Mouse (Mus musculus): ENCODE results near the gene Gm20441. TPM values are rescaled to one million over a fixed set of nuclear protein-coding genes. Genes with fewer than 3 reads are reported as not detected.

The Gm20441 gene
- total and polyA plus RNA-seq, 2 experiments = 0.80 TPM; not detected in 1

DNA sequence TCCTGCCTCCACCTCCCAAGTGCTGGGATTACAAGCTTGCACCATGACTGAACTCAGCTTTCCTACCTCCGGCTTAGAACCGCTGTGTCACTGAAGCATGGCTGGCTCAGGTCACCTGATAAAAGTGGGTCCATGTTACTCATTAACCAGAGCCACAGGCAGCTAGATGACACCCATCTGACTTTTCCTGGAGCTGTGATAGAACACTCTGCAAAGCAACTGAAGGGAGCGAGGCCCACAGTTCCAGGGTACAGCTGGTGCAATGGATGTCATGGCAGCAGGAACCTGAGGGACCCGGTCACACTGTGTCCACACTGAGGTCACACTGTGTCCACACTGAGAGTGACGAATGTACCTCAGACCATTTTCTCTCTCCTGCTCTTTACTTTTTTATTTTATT is 9.1 kb upstream of the Gm20441 start:
- peaks cover 8% of the 10 kb centered on the region for H3K36me3 ChIP-seq (ENCODE audit: control insufficient read depth, insufficient read depth, low read length)
- H3K4me1 ChIP-seq (ENCODE audit: control insufficient read depth, insufficient read depth, low read length) = peaks cover 41% of the 10 kb centered on the region
- no peaks in the 10 kb centered on the region for H3K27me3 ChIP-seq (ENCODE audit: control insufficient read depth, insufficient read depth, low read length)
- H3K79me2 ChIP-seq (ENCODE audit: control insufficient read depth, insufficient read depth, low read length) = peaks cover 9% of the 10 kb centered on the region; the same call in 1 of the 2 replicates
- peak; percentile 99 for DNase-seq (ENCODE audit: extremely low read depth, low read depth, low spot score)
- H3K9ac ChIP-seq (ENCODE audit: low read depth, low read length) = no peak overlapping the region
- 26% methylated on average over 5 of the region's 5 CpGs for WGBS
- H3K4me3 ChIP-seq (ENCODE audit: insufficient read depth, low read depth, low read length) = no peak overlapping the region
- TF ChIP-seq POLR2A (IDR thresholded peaks at IDR 0.05; ENCODE audit: extremely low read depth, insufficient read depth, low read length) (no peak), CTCF (IDR thresholded peaks at IDR 0.05; ENCODE audit: low read depth, low read length) (no peak)
- H3K27ac ChIP-seq (replicated peaks; ENCODE audit: insufficient read depth, low read depth, low read length) = peak overlapping the region; percentile 83

DNA sequence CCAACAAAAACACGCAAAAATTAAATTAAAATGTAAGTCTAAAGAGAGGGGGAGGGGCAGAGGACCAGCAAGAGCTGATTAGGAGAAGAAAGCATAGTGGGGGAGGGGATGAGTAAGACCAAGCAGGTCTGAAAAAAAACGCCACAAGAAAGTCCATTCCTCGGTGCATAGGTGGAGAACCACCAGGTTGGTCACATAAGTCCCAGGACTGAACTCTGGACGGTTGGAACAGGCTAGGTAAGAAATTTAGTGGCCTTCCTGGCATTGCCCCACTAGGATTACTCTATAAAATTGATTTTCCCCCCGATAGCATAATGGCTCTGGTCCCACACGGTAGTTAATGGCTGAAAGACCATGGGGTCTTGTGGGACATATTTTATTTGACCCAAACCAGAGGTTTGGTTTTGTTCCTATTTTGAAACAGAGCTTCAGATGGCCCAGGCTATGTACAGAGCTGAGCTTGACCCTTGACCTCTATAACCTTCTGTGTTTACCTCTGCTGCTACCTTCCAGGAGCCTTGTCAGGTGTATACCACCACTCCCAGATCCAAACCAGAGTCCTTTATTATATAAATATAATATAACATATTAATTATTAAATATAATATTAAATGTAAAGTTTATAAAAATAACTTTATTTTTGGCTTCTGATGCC is 8.5 kb upstream of the Gm20441 start:
- peak overlapping the region; percentile 81 for H3K27ac ChIP-seq (replicated peaks; ENCODE audit: insufficient read depth, low read depth, low read length)
- peaks cover 8% of the 10 kb centered on the region for H3K36me3 ChIP-seq (ENCODE audit: control insufficient read depth, insufficient read depth, low read length)
- H3K9ac ChIP-seq (ENCODE audit: low read depth, low read length) = no peak overlapping the region; the same call in 1 of the 2 replicates
- no peak overlapping the region for H3K4me3 ChIP-seq (ENCODE audit: insufficient read depth, low read depth, low read length)
- DNase-seq (ENCODE audit: extremely low read depth, low read depth, low spot score) = peak; percentile 78
- 36% methylated on average over 6 of the region's 6 CpGs for WGBS
- TF ChIP-seq POLR2A (IDR thresholded peaks at IDR 0.05; ENCODE audit: extremely low read depth, insufficient read depth, low read length) (no peak), CTCF (IDR thresholded peaks at IDR 0.05; ENCODE audit: low read depth, low read length) (no peak)
- H3K79me2 ChIP-seq (ENCODE audit: control insufficient read depth, insufficient read depth, low read length) = peaks cover 6% of the 10 kb centered on the region; the same call in 1 of the 2 replicates
- H3K27me3 ChIP-seq (ENCODE audit: control insufficient read depth, insufficient read depth, low read length) = no peaks in the 10 kb centered on the region
- peaks cover 41% of the 10 kb centered on the region for H3K4me1 ChIP-seq (ENCODE audit: control insufficient read depth, insufficient read depth, low read length)

DNA sequence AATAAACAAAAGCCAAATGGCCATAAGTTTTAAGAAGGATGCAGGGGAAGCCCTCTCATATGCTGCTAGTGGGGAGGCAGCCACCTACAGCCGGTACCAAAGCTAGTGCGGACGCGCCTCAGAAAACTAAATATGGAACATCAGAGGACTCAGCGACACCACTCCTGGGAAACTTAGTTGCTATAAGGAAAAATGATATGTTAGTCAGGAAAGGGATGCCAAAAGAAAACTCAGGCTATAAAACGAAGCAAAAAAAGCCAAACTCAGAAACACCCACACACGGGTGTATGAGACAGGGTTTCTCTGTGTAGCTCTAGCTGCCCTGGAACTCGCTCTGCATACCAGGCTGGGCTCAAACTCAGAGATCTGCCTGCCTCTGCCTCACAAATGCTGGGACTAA is 7.5 kb upstream of the Gm20441 start:
- Histone ChIP-seq H3K9ac (ENCODE audit: low read depth, low read length) (no peak overlapping the region), H3K27ac (replicated peaks; ENCODE audit: insufficient read depth, low read depth, low read length) (no peak overlapping the region), H3K4me3 (ENCODE audit: insufficient read depth, low read depth, low read length) (no peak overlapping the region), H3K36me3 (ENCODE audit: control insufficient read depth, insufficient read depth, low read length) (peaks cover 8% of the 10 kb centered on the region), H3K4me1 (ENCODE audit: control insufficient read depth, insufficient read depth, low read length) (peaks cover 44% of the 10 kb centered on the region), H3K79me2 (ENCODE audit: control insufficient read depth, insufficient read depth, low read length) (peaks cover 3% of the 10 kb centered on the region; the same call in 1 of the 2 replicates), H3K27me3 (ENCODE audit: control insufficient read depth, insufficient read depth, low read length) (no peaks in the 10 kb centered on the region)
- no peak for DNase-seq (ENCODE audit: extremely low read depth, low read depth, low spot score)
- 95% methylated on average over 8 of the region's 8 CpGs for WGBS
- no peak for TF ChIP-seq POLR2A (IDR thresholded peaks at IDR 0.05; ENCODE audit: extremely low read depth, insufficient read depth, low read length)
- no peak for TF ChIP-seq CTCF (IDR thresholded peaks at IDR 0.05; ENCODE audit: low read depth, low read length)

GRCm38 (mm10) chr10:75785442-75785841 is 4.7 kb upstream of the Gm20441 start:
- Histone ChIP-seq H3K9ac (ENCODE audit: low read depth, low read length) (peak overlapping the region; percentile 17; the same call in 1 of the 2 replicates), H3K36me3 (ENCODE audit: control insufficient read depth, insufficient read depth, low read length) (peaks cover 8% of the 10 kb centered on the region), H3K4me3 (ENCODE audit: insufficient read depth, low read depth, low read length) (no peak overlapping the region), H3K79me2 (ENCODE audit: control insufficient read depth, insufficient read depth, low read length) (peaks cover 3% of the 10 kb centered on the region; the same call in 1 of the 2 replicates), H3K27me3 (ENCODE audit: control insufficient read depth, insufficient read depth, low read length) (no peaks in the 10 kb centered on the region), H3K4me1 (ENCODE audit: control insufficient read depth, insufficient read depth, low read length) (peaks cover 44% of the 10 kb centered on the region), H3K27ac (replicated peaks; ENCODE audit: insufficient read depth, low read depth, low read length) (peak overlapping the region; percentile 84)
- WGBS = 21% methylated on average over 1 of the region's 1 CpGs
- DNase-seq (ENCODE audit: extremely low read depth, low read depth, low spot score) = peak; percentile 90
- TF ChIP-seq CTCF (IDR thresholded peaks at IDR 0.05; ENCODE audit: low read depth, low read length) (no peak), POLR2A (IDR thresholded peaks at IDR 0.05; ENCODE audit: extremely low read depth, insufficient read depth, low read length) (no peak)

DNA sequence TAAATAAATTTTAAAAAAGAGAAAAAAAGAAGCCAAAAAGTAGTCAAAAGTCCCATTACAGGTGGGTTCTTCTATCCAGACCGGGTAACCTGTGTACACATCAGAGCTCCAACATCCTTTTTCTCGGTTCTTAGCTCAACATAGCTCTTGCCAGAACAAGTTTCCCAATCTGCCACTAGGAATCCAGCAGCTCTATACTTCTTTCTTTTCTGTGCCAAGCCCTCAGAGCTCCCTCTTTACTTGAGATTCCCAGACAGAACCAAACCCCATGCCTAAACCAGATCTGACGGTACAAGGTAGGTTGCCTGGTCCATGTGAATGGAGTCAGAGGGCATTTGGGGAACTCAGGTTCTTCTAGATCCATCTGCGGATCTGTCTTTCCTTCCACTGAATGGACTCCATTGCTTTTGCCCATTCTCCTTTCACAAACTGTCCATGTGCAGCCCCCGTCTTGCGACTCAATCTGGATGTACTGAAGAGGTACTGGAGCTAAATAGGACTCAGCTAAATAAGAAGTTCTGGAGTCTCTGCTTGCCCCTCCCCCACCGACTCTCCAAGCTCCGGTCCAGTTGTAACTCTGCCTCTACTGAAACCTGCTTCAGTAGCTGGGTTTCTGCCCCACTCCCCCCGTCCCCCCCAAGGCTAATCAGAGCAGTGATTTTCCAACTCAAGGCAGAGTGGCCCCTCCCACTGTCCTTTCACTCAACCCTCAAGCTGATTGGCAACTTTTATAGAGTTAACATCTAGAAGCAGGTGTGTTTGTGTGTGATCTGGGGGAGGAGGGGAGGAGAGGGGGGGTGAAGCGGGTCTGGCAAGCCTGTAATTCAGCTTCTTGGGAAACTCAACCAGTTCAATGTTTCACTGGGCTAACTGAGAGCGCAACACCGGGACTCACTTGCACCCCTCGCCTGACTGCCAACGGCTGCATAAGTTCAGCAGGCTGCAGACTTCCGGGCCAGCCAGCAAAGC is 1.3 kb downstream of the Gm20441 start:
- Histone ChIP-seq H3K36me3 (ENCODE audit: control insufficient read depth, insufficient read depth, low read length) (no peaks in the 10 kb centered on the region), H3K79me2 (ENCODE audit: control insufficient read depth, insufficient read depth, low read length) (no peaks in the 10 kb centered on the region), H3K27ac (replicated peaks; ENCODE audit: insufficient read depth, low read depth, low read length) (no peak overlapping the region), H3K4me1 (ENCODE audit: control insufficient read depth, insufficient read depth, low read length) (peaks cover 31% of the 10 kb centered on the region), H3K9ac (ENCODE audit: low read depth, low read length) (no peak overlapping the region), H3K4me3 (ENCODE audit: insufficient read depth, low read depth, low read length) (peak overlapping the region; percentile 77), H3K27me3 (ENCODE audit: control insufficient read depth, insufficient read depth, low read length) (no peaks in the 10 kb centered on the region)
- TF ChIP-seq POLR2A (IDR thresholded peaks at IDR 0.05; ENCODE audit: extremely low read depth, insufficient read depth, low read length) (no peak), CTCF (IDR thresholded peaks at IDR 0.05; ENCODE audit: low read depth, low read length) (no peak)
- WGBS = 28% methylated on average over 15 of the region's 15 CpGs
- peak; percentile 74 for DNase-seq (ENCODE audit: extremely low read depth, low read depth, low spot score)
